Mouse (Mus musculus): ENCODE results near the gene Sucla2.

DNA sequence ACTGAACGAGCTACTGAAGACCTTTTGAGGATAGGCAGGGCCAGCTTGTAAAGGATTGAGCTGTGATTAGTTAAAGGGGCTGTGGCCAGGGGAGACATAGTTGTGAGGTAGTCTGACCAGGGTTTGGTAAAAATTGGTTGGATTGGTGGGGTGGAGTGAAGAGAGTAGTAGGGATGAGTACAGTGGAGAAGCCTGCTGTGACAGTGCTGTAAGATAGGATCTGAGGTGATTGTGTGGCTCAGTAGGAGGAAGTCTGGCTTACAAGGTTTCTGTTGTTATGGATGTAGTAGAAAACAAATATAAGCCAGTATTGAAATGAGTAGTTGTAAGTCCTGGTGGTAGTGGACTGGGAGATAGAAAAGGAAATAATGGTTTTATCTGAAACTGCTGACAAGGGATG, 67.0 kb downstream of the Sucla2 start:
- TF ChIP-seq POLR2A (IDR thresholded peaks at IDR 0.05; ENCODE audit: control insufficient read depth, low read depth, low read length) = no peak
- TF ChIP-seq CTCF (IDR thresholded peaks at IDR 0.05; ENCODE audit: control insufficient read depth, insufficient read depth, insufficient replicate concordance, low read depth, low read length) = no peak
